Mouse (Mus musculus) urinary bladder, postnatal 4 days (tissue): ENCODE measurements around the gene Gfra4.

ENCODE experiments used
- DNase-seq, 2 experiments: peaks; one replicate each; pipeline ENCODE4 v3.0.0; 2021 to 2022; ENCODE audit warnings: low spot score in 2 of 2

Gfra4 gene

GRCm38 (mm10) chr2:131042988-131043387, at the start of gene Gfra4:
Gene Gfra4, minus strand, starts transcription at chr2:131043088.
- DNase-seq: no peak

DNA sequence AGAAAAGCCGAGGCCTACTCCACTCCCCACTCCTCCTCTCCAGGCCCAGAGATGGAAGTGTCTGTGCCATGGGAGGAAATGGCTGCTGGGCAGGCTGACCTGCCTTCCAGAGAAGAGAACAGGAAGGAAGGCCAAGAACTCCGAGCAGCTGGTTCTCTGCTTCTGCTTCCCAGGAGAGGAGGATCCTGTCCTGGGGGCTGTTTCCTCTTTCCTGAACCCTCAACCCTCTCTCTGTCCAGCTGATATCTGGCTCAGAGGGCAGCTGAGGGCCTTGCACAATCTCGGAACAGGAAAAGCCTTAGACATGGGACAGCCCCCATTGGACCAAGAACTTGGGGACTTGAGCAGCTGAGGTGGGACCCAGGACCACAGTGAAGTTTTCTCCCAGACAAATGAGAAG, 48.0 kb upstream of the Gfra4 start:
- DNase-seq: peak in 1 of 2 experiments; percentile 56

DNA sequence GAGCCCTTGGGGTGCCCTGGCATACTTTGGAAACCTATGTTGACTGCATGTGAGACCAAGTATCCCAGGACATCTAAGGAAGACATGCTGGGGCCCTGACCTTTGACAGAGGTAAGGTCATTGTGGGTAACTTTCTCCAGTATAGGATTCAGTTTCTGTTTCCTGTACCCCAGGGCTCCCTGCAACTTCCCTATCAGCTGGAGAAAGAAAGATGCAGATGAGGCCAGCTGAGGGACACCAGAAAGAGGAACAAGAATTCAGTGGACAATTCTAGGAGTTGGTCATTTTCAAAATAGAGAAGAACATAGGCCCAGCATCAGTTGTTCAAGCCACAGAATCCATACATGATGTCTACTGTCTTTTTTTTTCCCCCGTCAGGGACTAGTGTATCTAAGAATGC, 46.7 kb upstream of the Gfra4 start:
- no peak for DNase-seq

GRCm38 (mm10) chr2:131088581-131088980, 45.7 kb upstream of the Gfra4 start:
- no peak for DNase-seq

GRCm38 (mm10) chr2:131086667-131087390, 43.9 kb upstream of the Gfra4 start, which contains the start of gene Siglec1:
Gene Siglec1, minus strand, starts transcription at chr2:131086765.
- DNase-seq: no peak

DNA sequence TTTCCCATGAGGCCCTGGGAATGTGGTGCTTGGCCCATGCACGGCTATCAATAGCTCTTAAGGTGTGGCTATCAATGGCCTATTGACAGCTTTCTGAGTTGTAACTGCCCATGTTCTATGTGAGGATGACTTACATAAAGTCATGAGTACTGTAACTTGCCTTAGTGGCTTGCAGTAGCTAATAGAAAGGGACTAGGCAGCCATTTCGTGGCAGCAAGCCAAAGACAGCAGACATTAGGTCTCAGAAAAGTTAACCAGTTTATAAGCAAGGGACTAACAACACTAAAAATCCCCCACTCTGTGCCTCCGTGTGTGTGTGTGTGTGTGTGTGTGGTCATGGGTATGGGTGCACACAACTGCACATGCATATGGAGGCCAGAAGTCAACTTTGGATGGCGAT, 41.3 kb upstream of the Gfra4 start:
- DNase-seq: no peak

DNA sequence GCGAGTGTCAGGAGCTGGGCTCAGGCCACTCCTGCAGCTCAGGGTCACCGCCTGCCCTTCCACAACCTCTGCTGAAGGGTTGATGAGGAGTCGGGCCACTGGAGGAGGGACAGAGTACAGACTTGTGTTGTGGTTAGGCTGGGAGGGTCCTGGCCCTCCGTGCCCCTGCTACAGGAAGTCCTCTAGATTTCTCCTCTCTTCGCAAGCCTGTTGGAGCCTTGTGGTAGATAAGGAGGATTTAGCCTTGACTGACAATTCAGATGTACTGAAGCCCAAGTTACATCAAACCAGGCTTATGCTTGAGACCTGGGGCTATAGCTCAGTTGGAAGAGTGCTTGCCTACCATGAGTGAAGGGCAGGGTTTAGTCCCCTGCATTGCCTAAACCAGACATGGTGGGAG, 37.6 kb upstream of the Gfra4 start:
- no peak for DNase-seq

GRCm38 (mm10) chr2:131072536-131072935, 29.6 kb upstream of the Gfra4 start:
- DNase-seq: no peak

- DNase-seq: peak; percentile 56 to 80
Observed at GRCm38 (mm10) chr2:131067481-131067880, 24.6 kb upstream of the Gfra4 start.

DNA sequence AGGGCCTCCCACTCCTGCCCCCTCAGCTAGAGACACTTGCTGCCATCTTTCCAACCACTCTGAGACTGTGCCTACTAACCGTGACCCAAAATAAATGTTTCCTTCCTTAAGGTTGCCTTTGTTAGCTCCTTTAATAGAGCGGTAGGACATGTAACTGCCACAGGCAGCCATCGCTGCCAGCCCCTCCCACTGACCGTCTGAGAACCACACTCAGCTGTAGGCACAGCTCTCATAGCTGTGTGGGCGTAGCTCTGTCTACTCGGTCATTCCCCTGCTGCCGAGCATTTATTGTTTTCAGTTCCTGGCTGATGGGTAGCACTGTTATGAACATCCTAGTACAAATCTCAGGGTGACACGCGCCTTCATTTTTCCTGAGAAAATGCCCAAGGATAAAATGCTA, 23.5 kb upstream of the Gfra4 start:
- DNase-seq: no peak

GRCm38 (mm10) chr2:131063404-131063864, 20.5 kb upstream of the Gfra4 start, which contains the start of gene Adam33:
Gene Adam33, minus strand, starts transcription at chr2:131063814.
- peak in 1 of 2 experiments; percentile 45 for DNase-seq

- no peak for DNase-seq
Observed at GRCm38 (mm10) chr2:131061607-131062006, 18.7 kb upstream of the Gfra4 start.

GRCm38 (mm10) chr2:131060784-131061183, 17.9 kb upstream of the Gfra4 start:
- no peak for DNase-seq

DNA sequence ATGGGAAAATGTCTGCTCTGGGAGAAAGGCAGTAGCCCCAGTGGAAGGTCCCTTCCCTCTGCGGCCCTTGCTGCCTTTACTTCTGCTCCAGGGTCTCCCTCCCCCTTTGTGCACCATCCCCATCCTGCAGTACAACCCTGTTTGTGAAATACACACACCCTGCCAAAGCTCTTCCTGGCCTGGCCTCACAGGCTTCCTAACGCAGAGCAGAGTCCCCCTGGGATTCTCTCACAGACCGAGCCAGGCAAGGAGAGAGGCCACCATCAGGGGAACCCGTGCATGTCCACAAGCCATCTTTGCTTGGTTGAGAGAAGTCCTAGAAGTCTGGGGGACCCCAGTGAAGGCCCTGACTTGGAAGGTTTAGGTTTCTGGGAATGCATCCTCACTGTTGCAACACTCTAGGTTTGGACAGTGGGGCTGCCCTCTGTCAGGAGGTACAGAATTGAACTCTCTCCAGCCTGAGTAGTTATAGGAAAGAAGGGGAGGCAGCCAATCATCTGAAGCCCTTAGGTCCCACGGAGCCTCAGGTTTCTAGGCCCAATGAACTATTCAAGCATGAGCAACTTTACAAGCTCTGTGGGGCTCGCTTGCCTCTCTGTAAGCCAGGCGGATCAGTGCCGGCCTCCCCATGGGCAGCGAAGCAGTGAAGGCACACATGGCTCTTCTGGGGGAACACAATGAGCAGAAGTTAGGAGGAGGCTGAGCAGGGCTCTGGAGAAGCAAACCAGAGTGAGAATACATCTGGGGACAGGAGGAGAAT, 17.1 kb upstream of the Gfra4 start:
- no peak for DNase-seq

DNA sequence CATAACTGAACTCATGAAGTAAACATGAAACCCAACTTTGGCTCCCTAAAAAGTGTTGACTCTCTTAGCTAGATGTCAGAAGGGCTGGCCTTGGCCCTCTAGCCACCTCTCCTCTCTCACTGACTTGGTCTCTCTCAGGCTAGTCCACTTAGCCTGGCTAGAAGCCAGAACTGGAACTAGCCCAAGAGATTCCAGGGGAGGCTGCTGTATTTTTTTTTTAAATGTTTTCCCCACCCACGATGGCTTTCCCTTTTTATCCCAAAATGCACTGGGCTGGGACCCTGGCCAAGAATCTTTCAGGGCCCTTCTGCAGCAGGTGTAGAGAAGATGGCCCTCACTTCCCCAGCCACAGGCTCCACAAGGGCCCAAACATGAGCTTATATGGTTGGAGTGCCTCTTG, 16.5 kb upstream of the Gfra4 start:
- DNase-seq: peak; percentile 76 to 79

DNA sequence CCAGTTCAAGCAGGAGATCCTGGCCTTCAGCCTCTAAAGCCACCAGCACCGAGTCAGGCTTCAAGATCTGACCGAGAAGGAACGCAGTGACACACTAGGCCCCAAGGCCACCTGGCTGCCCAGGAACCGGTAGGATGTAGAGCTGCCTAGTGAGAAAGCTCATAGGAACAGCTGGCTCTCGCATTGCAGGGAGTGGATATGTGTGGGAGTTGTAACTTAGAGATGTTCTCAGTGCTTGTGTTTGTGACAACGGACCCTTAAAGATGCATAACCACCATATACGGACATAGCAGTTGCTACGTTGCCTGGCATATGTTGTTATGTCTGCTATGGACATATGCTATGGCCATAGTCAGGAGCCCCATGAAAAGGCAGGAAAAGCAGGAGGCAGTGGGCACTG, 15.8 kb upstream of the Gfra4 start:
- DNase-seq: no peak

GRCm38 (mm10) chr2:131056191-131056590, 13.3 kb upstream of the Gfra4 start:
- no peak for DNase-seq

DNA sequence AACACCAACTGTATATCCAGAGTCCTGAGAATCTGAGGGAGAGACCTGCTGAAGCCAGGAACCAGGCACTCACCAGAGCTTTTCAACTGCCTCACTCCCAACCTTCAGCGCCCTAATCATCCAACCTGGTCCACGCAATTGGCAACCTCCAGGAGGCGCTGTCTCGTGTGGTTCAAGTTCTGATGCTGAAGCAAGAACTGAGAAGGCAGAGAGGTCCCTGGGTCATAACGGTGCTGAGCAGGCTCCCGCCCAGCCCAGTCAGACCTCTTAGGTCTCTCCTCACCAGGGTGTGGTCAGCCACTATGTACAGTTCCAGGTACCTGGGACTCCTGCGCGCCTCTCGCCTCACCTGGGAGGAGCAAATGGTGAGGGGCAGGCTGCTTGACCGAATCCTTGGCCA, 12.7 kb upstream of the Gfra4 start:
- peak; percentile 48 to 75 for DNase-seq

- DNase-seq: no peak
Observed at GRCm38 (mm10) chr2:131054646-131055264, 11.9 kb upstream of the Gfra4 start.

GRCm38 (mm10) chr2:131053851-131054645, 11.2 kb upstream of the Gfra4 start:
- DNase-seq: no peak

DNA sequence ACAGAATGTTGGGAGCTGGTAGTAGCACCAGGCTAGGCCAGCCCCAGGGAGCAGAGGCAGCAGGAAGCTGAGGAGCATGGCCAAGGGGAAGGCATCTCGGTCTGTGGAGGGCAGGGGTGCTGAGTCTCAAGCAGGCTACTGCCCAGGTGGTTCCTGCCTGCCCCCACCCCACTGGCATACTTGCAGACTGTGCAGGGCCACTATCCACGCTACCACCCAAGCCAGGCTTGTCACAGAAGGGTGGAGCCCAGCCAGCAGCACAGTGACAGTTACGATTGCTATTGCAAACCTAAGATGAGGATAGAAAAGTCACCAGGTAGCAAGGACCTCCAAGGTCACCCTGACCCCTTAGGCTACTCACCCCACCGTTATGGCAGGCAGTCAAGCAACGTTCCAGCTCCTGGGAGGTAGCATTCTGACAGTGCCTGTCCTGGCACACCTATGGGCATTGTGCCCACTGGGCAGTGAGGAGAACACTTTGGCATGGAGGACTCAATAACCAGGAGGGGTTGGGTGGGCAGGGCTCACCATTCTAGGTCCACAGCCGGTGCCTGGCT, 10.1 kb upstream of the Gfra4 start:
- no peak for DNase-seq
